Mouse (Mus musculus) liver, postnatal 0 days (tissue): ENCODE data around the gene Serpina3n.

ENCODE experiments used
- CTCF ChIP-seq: sonication (generic); IDR thresholded peaks from 2 replicates; pipeline ENCODE4 v1.5.1; 2016; ENCODE audit warnings: antibody characterized with exemption, low read depth
- EP300 ChIP-seq: IDR thresholded peaks from 2 replicates; pipeline ENCODE4 v1.6.1; 2016; ENCODE audit warnings: antibody characterized with exemption, low read depth, mild to moderate bottlenecking

DNA sequence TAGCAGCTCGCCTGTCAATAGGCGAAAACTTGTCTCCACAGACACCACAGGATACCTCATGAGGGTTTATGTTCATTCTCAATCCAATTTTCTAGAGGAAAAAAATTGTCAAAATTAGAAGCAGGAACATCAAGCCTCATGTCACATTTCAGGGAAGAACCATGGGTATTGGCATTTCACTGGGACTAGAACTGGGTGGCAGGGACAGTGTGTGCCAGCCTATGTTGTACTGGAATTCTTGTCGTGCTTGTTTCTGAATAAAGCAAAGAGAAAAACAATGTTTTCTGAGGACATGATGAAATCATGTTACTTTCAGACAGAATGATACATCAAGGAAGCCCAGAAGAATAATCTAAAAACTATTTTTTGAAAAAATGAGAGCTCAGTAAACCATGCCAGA, 19.1 kb downstream of the Serpina3n start:
- no peak for TF ChIP-seq CTCF
- TF ChIP-seq EP300, result no peak
